Mouse (Mus musculus) cerebellum, adult 11 months (tissue): Measurements from ENCODE around the gene Dcun1d4.
"Not testable (repeated sequence)": the region's sequence is repeated elsewhere in the genome, so short reads cannot be mapped to it uniquely, and the experiment has no call there.

Experiments used
- DNase-seq: peaks from one replicate; pipeline ENCODE4 v3.0.0; 2022

Dcun1d4 gene

DNA sequence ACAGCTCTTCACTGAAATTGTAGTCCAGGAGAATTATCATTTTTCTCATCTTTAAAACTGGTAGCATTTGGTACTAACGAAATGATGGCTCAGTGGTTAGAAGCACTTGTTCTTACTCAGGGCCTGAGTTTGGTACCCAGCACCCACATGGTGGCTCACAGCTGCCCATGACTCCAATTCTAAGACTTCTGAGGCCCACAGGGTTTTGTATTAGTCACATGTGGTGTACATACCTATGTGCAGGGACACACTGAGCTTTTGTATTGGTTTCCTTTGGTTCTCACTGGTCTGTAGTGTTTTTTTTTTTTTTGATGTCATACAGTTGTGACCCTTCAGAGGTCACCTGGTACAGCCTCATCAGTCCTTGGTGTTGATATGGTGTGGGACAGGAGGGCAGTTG, 68.0 kb downstream of the Dcun1d4 start:
- no peak for DNase-seq

DNA sequence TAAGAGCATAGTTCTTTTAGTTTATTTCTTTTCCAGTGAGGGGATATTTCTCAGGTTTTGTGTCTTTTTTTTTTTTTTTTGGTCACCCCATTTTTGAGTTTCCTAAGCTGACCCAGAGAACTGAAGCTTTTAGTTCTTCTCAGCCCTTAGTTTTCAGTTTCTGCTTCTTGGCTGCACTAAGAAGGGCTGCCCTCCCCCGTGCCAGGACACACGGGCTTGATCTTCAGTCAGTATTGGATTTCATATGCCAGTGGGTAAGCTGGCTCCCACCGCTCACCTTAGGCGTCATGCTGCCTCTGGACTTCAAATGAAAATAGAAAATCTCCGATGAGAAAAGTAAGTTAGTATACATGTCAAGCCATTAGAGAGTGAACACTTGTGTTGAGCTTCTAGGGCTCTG, 71.0 kb downstream of the Dcun1d4 start:
- DNase-seq, result no peak

DNA sequence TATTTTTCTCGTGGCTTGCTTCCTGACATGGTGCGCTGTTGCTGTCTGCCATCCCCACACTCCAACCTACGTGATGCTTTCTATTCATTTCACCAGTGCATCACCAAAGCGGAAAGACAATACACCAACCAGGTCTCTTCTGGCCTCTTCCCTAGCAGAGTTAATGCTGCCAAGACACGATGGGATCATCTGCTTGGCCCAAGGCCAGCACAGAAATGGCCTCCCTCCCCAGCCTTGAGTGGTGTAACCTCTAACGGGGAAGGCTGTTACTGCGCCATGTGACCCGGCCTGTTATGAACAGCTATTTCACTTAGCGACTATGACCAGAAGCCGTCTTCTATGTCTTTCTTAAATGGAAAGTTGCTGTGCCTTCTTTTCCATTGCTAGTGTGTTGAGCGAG, 73.1 kb downstream of the Dcun1d4 start:
- no peak for DNase-seq

DNA sequence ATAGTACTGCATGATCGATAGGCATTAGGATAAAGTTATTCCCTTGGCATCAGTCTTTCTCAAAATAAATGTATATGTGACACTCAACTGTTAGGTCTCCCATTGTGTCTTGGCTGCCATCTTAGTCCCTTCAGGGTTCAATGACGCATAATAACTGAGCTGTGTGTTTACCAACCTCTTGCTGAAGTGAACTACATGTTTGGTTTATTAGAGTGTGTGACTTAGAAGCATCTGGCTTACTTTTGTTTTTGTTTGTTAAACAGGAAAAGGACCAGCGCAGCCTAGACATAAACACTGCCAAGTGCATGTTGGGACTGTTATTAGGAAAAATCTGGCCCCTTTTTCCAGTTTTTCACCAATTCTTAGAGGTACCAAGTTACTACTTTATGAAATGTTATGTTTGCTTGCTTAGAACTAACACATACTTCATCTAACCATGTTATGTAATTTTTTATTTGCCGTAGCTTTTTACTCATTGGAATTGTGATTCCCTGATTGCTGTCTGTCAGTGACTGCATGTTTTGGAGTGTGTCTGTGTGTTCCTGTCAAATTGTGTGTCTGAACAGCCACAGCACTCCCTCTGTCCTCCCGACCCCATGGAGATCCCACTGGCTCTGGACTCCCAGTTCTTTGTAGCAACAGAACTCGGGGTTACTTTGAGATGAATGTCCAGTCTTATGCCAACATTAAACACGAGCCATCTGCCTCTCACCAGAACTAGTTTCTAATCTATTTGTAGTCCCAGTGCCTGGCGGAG, 74.5 kb downstream of the Dcun1d4 start:
- no peak for DNase-seq

DNA sequence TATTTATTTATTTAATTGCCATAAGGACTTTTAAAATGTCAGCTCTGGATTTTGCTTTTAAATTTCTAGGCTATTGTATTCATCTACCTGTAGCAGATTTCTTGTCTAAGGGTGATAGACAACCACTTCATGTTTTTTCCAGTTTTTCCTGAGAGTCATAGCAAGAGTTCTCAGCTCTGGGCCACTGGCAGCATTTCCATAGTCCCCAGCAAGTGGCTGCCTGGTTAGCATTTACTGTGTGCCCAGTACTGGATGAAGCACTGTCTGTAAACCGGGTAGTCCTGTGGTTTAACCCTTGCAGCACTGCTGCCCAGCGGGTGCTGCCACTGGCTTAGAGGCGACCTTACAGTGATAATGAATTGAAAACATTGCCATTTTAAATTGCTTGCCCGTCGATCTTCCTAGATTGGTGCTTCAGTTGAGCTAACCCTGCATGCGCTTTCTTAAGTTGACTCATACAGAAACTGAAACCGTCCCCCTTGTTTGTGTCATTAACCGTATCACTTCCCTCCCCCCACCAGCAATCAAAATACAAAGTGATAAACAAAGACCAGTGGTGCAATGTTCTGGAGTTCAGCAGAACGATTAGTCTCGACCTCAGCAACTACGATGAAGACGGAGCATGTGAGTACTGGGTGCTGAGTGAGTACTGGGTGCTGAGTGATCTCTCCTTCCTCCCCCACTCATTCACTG, 76.1 kb downstream of the Dcun1d4 start:
- no peak for DNase-seq

DNA sequence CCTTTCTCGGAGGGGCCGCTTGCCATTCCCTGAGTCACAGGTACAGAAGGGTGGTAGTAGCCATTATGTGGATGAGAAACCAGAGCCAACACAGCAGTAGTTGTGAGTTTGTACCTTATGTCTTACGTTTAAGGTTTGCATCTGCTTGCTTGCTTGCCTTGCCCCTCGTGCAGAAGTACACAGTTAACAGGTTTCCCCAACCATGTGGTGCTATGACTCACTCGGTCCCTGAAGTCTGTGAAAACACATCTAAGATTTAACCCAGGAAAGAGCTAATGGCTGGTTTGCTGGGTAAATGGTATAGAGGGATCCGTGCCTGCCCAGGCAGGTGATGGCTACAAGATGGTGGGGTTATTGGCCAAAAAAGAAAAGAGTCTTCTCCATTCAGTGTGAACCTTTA, 78.0 kb downstream of the Dcun1d4 start:
- no peak for DNase-seq

DNA sequence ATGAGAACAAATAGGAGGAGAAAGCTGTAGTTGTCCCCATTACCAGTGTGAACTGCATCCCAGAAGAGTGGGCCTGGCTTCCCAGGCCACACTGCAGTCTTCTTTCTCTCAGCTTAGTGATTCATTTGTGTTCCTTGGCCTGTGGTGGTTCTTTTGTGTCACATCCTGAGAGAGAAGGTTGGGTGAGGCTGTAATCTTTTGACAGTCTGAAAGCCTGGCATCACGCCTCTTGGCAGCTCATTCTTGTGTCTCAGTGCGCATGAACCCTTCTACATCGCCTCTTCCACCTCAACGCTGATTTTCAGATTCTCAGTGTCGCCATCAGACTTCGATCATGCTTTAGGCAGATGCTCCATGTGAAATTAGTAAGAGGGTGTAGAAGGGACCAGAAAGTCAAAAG, 83.2 kb downstream of the Dcun1d4 start:
- no peak for DNase-seq

DNA sequence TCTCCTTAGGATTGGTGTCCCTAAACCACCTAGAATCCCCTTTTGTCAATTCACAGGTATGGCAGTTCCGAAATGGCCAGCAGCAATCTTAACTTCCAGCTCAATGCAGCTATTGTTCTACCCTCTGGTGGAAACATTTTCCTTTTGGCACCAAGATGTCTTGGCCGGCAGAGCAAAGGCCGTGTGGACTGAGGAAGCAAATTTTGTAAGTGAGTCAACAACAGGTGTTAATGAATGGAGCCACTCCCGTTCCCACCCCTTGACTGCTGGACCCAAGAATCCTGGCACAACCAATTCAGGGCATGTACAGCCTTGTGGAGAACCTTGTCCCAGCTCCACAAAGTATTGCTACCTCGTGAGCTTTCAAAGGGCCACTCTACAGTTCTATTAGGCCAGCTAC, 85.3 kb downstream of the Dcun1d4 start:
- DNase-seq, result no peak

DNA sequence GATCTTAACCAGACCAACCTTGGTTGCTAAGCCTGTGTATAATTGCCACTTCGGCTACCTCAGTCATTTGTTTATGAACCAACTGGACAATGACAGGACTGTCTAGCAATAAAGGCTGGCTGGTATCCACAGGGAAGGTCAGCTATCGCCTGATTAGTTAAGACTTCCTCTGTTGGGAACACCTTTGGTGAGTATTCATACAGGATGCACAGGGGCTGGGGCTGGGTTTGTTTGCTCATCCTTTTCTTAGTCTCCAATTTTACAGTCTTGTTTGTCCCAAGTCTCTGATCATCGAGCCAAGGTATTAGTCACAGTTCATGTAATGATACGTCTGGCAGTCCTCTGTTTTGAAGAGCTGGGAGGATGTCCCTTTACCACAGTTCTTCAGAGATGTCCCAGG, 86.1 kb downstream of the Dcun1d4 start:
- DNase-seq, result no peak

DNA sequence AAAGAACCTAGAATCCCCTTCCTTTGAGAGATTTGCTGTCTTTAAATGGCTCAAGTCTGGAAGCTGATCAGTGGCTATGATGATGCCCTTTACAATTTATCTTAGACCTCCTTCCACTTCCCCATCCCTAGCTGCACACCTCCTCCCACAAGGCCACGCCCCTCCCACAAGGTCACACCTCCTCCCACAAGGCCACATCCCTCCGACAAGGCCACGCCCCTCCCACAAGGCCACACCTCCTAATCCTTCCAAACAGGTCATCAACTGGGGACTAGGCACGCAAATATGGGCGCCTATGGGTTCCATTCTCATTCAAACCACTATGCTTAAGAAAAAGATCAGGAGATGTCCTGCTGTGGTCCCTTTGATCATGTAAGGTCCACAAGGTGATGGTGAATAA, 88.4 kb downstream of the Dcun1d4 start:
- no peak for DNase-seq

DNA sequence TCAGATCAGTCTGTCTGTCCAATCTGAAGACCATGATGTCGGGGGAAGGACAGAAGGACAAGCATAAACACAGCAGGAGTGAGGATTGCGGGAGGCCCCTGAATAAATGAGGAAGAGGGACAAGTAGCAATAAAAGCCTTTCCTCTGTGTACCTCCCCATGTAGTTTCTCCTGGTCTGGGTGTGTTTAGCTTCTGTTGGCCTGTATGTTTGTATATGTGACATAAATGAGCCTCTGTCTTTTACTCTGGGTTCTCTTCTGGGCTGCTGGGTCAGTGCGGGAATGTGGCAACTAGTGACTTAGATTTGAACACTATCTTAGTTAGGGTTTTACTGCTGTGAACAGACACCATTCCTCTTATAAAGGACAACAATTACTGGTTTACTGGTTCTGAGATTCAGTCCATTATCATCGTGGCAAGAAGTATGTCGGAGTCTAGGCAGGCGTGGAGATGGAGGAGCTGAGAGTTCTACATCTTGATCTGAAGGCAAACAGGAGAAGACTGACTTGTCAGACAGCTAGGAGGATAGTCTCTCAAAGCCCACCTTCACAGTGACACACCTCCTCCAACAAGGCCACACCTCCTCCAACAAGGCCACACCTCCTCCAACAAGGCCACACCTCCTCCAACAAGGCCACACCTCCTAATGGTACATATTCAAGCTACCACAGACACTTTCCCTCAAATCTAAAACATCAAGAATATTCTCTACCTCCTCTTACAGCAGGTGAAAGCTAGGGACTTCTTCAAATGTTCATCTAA, 90.8 kb downstream of the Dcun1d4 start:
- DNase-seq, result no peak

DNA sequence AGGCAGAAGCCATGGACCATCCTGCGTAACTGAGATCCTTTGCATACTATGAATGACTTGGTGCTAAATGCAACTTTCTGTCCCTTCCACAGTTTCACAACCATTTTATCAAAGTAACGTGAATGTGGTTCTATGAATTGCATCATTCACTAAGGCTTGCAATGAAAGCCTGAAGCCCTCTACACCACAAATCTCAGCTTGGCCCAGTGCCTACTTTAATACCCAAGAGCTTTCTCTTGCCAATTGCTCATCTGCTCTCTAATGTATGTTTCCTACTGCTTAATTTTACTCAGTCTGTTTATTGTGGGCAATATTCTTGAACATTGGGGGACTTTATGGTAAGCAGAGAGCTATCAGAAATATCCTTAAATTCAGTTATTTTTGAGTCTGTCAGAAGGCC, 92.0 kb downstream of the Dcun1d4 start:
- DNase-seq, result no peak

DNA sequence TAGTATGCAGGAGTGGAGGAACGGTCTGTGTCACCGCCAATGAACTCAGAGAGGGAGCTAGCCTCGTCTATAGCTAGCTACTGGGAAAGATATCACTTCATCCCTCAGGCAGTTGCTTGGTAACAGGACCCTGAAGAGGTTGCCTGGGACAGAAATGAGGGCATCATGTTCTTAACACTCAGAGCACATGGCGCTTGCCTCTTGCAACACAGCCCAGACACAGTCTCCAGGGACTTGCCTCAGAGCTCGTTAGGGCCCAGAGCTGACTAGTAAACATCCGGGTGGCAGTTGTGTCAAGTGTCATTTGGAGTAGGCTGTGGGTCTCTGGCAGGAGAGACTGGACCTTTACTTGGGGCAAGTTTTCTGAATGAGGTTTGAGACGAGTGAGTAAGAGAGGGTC, 93.0 kb downstream of the Dcun1d4 start:
- DNase-seq, result no peak

DNA sequence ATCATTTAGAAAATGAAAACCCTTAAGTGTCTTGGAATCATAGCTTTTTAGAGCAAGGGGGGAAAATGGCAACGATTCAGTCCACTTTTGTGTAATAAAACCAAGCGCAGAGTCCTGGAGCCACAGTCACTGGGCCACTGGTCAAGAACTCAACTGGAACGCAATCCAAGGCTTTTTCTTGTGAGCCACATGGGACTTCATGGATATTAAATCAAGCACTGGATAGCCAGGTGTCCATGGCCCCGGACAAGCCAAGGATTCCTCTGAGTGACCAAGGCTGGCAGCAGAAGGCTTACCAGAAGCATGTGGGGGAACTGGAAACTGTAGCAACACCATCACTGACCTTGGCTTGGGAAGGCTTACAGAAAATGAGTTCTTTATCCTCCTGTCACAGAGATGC, 93.8 kb downstream of the Dcun1d4 start:
- DNase-seq, result no peak

DNA sequence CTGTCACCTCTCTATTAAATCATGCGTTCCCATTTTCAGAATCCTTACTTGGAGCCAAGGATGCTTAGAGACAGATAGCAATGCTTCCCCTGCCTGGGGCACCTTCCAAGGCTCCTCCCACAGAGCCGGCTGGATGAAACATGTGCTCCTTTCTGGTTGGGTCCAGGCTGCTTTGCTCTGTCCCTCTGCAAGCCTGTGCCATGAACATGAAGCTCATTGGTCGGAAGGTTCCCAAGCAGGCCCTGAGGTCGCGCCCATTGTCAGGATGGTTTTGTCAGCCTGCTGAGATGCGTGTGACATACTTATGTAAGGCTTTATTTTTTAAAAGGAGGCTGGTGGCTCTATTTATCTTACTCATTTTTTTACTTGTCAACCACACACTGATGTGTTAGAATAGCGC, 95.9 kb downstream of the Dcun1d4 start:
- DNase-seq, result no peak

DNA sequence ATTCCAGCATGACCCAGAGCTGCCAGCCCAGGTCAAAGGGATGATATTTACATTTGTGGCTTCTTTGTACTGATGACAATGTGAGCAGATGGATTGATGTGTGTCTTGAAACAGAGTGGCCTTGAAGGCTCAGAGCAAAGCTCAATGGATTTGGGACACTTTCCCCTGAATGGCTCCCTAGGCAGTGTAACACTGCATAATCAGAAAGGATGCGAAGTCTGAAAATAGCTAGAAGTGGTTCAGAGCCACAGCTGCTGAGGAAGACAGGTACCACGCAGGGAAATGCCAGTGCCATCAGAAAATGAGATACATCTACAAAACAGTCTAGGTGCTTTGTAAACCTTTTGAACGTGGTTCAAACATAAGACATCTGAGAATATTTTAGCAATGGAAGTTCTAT, 97.3 kb downstream of the Dcun1d4 start:
- DNase-seq, result no peak

DNA sequence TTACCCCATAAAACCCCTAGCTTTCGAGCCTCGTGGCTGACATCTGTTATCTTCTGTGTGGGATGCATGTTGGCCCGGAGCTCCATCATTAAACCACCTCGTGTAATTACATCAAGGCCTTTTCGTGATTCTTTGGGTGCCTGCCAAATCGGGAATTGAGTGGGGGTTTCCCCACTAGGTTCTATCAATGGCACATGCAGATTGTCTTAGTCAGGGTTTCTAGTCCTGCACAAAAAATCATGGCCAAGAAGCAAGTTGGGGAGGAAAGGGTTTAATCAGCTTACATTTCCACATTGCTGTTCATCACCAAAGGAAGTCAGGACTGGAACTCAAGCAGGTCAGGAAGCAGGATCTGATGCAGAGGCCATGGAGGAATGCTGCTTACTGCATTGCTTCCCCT, 103.2 kb downstream of the Dcun1d4 start:
- DNase-seq, result not testable (repeated sequence)

DNA sequence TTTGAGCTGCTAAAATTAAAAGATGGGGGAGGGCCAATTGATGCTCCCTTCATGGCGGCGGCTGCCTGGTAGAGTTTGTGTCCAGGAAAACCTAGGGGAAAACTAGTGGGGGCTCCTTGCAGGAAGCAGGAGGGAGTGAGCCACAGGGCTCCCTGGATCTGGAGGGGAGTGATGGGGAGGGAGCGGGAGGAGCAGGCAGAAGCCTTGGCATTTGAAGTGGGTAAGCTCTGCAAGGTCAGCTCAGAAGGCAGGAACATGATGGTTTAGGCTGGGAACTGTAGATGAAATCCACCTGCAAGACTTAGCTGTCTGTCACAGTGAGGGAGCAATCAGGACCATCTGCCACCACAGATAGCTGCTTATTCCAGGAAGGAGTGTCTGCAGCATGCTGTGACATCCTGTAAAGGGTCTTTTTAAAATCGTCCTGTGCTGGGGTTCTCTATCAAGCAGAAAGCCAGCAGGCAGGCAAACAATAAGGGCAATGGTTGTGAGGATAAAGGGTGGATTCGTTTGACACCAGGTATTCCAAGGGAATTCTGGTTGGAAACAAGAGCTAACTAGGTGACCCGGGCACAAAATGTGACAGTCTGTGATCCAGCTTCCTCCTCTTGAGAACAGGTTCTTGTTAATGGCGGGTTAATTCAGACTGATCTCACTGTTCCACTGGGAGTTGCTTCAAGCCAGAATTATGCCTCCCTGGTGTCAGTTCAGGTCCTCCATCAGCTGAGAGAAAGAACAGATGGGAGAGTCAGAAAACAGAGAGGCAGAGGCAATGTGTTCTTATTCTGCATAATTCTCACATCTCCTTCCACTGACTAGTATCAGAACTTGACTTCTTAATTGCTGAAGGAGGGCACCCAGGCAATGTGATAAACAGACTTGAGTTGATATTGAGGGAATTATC, 104.7 kb downstream of the Dcun1d4 start:
- DNase-seq, result peak; percentile 15

DNA sequence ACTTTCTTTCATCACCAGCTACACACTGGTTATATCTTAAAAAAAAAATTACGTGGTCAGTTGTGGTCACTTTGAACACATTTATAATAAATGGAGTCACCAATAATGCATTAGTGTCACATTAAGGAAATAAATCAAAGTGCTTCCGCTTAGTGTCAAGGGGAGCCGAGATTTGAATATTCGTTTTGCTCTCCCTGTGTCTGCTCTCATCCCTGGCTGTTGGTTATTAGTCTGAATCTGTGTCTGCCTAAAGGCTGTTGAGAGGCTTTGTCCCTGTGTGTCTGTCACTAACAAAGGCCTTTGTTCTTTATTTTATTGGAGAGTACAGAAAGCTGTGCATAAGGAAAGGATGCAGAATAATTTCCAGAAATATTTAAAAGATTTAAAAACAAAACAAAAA, 105.8 kb downstream of the Dcun1d4 start:
- DNase-seq, result no peak

DNA sequence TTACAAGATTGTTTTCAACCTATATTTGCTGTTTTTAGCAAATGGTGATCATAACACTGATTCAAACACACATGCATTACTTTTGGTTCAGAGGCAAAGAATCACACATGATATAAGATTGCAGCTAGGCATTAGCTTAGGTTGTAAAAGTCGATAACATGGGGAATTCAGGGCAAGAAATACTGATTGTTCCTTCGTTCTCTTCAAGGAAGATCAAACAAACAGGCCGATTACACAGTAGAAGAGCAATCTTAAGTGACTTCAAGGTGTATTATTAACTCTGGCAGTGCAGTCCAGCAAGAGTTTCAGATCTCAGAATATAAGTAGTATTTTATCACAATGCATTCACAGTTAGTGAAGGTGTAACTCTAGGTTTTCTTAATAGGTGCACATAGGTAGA, 106.3 kb downstream of the Dcun1d4 start:
- DNase-seq, result no peak

DNA sequence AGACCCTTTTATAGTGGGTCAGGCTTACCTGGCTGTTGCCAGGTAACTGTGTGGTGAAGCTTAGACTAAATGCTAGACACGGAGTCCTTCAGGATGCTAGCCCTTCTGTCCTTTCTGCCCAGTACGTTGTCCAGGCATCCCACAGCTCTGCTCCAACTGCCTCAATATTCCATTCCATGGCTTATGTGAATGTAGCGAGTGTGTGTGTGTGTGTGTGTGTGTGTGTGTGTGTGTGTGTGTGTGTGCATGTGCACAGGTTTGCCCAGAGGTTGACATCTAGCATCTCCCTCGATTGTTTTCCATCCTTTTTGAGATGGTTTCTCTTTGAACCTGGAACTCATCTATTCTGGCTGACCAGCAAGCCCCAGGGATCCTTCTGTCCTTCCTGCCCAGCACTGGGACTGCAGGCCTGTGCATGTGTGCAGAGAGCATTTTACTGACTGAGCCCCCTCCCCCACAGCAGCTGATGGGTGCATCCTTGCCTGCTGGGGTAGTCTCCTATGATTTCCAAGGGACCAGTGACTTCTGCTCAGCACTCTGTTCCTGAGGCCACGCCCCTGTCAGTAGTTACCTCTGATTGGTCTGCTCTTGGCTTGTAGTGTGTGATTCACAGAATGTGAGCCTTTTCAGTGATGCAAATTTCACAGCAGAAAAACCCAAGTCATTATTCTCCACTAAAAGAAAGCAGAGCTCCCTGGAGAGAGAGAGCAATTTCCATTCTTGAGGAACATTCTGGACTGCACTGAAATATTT, 118.3 kb downstream of the Dcun1d4 start:
- DNase-seq, result no peak

DNA sequence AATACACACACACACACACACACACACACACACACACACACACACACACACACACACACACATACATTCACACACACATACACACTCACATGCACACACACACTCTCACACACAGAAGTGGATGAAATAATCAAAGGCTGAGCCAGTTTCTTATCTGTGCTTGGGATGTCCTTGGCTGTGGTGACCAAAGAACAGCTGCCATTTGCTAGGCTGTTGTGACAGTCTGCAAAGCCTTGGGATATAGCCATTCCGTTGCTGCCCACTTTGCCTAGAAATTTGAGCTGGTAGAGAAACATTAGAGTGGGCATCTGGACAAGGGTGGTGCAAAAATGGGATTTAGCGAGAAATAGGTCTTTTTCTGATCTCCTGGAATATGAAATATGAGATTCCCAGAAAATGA, 119.2 kb downstream of the Dcun1d4 start:
- no peak for DNase-seq
